Mouse (Mus musculus) gastrocnemius, postnatal 25 days (tissue): ENCODE results near the gene Ddo. TPM values are rescaled to one million over a fixed set of nuclear protein-coding genes. Genes with fewer than 3 reads are reported as not detected.
A peak's percentile ranks its signal among the peaks of the same experiment; 100 is the strongest.

ENCODE experiments used
- DNase-seq: peaks from one replicate; pipeline ENCODE4 v3.0.0; 2022
- total RNA-seq, 2 experiments: library from RNA; stranded (reverse); gene quantifications; 1 replicate in 1 of 2; 2 replicates in 1 of 2; pipeline ENCODE4 v1.2.3; 2021

The Ddo gene
- total RNA-seq, 2 experiments from 2014 or later: 24.1 to 25.4 TPM

DNA sequence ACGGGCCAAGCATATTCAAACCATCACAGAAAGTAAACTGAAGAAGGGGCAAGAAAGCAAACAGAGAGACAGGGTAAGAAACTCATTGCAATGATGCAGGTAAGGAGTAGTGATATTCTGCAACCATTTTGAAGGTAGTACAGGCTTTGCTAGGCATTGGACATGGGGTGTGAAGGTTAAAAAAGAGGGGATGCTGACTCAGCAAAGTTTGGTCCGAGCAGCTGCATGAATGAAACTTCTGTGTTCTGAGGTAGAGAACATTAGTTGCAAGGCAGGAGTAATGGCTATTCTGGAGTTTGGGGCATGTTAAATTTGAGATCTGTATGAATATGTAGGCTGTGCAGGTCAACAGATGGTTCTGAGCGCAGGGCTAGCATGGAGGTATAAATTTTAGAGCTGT is 35.5 kb downstream of the Ddo start:
- no peak for DNase-seq

DNA sequence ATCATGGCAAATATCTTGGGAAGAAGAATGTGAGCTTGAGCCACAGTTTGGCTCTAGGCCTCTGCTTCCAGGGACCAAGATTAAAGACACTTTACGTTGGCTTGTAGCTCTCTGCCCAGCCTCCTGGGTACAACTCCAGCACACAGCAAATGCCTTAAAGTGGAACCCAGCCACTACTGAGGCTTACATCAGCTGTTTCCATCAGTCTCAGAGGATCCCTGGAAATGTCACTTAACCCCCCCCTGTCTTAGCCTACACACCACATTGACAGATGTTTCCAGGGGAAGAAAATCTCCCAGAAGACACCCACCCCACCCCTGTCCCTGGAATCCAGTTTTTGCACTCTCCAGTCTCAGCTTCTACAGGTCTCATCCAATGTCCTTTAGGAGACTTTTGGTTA is 37.1 kb downstream of the Ddo start:
- no peak for DNase-seq

DNA sequence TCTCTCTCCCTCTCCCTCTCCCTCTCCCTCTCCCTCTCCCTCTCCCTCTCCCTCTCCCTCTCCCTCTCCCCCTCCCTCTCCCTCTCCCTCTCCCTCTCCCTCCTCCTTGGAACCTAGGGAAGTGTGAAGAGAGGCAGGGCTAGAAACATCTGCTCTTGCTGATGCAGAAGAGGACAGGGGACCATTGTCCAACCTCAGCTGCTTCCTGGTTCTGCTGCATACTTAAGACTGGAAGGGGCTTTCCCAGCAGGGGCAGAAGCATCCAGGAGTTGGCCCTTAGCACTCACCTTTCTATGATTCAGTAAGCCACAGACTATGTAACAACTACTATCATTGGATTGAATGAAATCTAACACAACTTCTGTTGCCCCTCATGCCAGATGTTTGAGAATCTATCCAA is 38.8 kb downstream of the Ddo start:
- no peak for DNase-seq

DNA sequence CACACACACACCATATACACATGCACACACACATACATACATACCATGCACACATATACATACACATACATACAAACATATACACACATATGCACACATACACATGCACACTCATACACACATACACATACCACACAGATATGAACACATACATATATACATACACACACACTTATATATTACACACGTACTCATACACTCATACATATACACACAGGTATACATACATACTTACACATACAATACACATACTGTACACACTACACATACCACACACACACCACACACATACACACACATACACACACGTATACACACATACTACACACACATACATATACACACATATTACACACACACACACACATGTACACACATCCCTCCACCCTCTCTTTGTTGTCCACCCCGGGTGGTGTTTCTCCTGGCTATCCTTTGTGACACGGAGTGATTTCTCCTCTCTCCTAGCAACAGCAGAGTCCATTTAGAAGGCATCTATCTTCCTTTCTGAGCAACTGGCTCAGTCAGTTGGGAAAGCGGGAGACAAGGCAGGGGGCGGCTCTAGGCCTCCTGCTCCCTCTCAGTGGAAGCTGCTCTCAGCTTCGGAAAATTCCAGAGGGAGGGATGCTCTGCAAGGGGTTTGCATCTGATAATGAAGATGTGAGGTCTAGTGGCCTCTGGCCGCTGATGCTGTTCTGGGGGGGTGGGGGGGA is 42.9 kb downstream of the Ddo start:
- DNase-seq: no peak

DNA sequence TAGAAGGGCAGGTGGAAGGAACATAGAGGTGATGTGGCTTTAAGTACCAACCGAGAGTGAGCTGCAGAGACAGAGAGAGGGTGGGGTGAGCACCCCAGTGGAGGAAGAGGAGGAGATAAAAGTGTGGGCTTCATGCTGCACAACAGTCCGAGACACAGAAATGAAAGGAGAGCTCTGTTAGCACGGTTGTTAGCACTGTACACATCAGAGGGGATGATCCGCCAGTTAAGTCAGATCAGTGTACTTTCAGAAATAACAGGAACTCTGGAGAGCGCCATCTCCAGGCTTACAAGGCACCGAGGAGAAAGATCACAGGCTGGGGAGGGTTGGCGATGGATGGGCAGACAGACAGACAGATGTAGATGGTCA is 43.5 kb downstream of the Ddo start:
- DNase-seq: no peak

DNA sequence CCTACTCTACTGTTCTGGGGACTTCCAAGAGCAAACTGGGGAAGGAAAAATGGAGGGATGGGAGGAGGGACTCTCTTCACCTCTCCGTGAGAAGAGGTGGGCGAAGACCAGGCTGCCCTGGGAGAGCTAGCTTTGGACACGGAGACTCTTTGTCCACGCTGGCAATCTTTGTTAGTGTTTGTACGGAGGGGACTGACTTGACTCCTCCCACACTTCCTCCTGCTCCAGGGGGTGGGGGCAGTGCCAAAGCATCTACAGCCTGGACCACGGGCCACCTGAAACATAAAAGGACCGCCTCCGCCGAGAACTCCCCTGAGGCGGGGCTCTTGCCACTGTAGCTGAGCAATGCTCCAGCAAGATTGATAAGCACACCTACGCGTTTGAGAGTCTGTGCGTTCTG is 44.3 kb downstream of the Ddo start:
- DNase-seq: no peak

DNA sequence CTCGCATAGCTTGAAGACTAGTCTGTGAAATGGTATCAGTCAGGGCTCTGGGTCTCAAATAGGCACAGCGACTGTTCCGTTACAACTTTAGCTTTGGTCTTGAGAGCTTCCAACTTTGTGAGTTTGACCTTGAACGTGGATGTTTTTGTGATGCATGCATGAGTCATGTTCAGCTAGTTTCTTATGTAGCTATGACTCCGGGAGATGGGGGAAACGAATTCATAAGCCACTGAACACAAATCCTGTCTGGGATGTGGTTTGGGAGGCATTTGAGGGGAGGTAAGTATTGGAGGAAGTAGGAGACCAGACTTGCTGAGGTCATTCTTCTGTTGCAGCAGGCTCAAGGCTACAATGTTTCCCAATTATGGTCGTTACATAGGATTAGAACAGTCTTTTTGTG is 46.1 kb downstream of the Ddo start:
- no peak for DNase-seq

DNA sequence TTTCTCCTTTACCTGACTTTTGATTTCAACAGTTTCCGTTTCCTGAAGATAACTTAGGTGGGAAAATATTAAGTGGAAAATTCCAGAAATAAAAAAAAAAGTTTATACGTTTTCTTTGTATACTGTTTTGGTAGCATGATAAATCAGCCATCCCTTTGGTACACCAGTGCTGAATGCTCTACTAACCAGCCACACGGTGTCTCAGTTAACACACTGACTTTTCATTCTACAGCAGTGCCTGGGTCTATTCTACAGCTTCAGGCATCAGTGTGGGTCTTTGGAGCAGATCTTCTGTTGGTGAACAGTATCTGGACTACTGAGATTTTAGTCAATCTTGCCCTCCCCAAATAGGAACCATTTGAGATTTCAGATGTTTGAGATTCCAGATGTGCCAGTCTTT is 48.7 kb downstream of the Ddo start:
- DNase-seq: no peak

DNA sequence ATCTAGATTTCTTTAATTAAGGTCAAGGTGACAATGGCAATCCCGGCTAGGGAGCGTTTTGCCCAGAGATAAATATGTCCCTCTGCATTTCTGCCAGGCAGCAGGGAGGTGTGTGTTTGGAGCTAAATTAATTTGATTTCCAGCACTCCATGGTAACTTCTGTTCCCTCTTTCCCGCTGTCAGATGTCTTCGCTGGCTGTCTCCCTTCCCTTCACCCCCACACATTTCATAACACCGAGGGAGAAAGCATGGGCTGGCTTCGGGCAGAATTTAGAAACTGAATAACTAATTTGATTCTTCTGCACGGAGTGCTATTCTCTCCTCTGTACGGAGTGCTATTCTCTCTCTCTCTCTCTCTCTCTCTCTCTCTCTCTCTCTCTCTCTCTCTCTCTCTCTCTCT is 52.7 kb downstream of the Ddo start:
- no peak for DNase-seq

DNA sequence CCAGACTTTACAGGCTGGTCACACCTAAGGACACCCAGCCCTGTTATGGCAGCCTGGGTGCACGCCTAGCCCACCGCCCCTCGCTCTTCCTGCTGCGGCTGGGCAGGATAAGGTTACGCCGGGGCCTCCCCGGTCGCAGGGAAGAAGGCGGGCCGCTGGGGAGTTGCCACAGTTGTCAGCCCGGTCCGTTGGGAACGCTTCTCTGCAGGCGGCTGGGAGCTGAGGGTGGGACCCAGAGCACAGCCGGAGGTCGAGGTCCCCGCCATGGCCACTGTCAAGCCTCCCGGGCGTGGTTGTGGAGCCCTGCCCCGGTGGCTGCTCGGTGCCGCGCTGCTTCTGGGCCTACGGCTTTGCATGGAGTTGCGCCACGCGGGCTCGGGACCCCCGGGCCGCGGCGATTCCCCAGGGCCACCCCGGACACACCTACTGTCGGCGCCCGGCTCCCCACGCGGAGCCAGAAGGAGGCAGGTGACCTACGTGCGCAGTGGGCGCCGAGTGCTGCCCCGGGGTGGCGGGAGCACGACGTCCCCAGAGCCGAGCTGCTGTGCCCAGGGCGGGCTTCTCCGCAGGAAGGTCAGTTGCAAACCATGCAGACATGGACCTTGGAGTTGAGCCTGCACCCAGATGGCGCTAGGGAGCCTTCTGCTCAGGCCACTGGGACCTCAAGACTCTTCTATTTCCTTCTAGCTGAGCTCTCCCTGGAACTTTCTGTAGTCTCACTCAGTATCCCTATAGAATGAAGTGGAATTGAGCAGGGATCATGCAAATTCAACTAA is 53.5 kb downstream of the Ddo start, which contains the start of gene Mettl24:
Gene Mettl24 (plus strand): TSS at position 191 of the 776 bp plus-strand sequence.
- peak; percentile 64 for DNase-seq

DNA sequence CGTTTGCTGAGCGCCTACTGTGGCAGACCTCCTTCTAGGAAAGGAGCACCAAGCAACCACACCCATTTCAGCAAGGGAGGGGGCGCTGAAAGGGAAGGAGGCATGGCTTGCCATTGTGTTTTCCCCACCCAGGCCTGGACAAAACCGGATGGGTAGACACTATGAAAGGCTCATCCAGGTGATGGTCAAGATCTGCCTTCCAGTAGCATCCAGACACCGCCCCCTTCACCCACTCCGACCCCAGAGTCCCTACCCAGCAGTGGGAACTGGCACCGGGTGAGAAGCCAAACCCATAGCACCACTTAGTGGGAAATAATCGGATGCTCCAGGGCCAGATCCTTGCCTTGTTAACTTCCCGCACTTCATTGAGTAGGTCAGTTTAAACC is 54.0 kb downstream of the Ddo start:
- DNase-seq: no peak

DNA sequence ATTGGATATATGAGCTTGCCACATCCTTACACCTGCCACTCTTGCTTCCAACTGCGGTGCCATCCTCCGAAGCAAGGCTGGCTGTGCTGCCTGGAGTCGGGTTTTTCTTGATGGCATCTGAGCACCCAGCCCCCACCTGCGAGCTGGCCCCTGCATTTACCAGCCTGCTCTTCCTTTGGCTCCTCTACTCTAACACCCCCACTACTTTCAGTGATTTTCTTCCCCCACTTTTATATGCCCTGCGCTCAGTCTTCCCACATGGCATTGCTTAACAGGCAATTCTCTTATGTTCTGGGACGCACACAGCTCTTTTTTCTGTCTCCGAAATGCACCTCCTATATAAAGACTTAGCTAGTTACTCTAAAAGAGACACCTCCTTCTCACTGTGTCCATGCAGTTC is 54.5 kb downstream of the Ddo start:
- DNase-seq: no peak

DNA sequence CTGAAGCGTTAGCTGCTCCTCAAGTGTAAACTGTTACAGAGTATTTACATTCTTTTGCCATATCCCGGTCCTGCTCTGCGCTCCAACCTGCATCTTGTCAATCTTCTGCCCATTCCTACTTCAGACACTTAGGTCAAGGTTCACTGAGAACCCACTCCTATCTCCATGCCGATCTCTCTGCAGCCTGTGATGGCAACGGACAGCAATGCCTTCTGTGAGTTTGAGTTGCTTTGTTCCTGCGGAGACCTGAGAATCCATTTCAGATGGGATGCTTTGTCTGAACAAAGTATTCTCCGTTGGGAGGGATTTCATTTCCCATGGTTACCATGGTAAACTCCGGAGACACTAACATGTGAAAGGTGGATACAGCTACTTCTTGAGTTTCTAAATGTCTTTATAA is 55.8 kb downstream of the Ddo start:
- DNase-seq: no peak

DNA sequence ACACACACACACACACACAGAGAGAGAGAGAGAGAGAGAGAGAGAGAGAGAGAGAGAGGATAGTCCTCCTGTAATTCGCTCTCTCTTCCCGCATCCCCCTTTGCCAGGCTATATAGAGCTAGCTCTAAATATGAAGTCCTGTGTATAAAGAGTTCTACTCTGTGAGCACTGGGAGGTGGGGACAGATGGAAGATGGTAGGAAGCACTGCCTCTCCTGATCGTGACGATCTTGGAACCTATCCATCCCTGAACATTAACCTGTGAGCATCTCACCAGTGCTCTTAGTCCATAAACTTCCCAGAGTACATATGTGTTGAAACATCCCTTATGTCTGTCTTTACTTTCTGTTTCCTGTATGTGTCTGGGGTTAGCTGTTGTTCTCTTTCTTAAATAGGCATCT is 57.2 kb downstream of the Ddo start:
- no peak for DNase-seq

DNA sequence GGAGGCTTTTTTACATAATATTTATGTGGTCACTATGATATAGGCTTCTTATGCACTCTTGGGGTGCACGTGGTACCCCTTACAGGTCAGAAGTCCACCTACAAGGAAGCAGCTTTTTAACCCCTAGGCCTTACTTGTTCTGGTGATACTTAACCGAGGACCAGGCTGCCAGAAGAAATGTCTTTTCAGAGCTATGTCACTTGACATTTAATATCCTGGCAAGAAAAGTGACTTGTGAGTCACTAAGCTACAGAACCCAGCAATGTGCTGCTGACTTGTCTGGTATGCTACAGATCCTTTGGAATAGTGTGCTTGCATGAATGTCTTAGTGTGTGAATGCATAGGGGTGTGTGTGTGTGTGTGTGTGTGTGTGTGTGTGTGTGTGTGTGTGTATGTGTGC is 57.6 kb downstream of the Ddo start:
- DNase-seq: no peak

DNA sequence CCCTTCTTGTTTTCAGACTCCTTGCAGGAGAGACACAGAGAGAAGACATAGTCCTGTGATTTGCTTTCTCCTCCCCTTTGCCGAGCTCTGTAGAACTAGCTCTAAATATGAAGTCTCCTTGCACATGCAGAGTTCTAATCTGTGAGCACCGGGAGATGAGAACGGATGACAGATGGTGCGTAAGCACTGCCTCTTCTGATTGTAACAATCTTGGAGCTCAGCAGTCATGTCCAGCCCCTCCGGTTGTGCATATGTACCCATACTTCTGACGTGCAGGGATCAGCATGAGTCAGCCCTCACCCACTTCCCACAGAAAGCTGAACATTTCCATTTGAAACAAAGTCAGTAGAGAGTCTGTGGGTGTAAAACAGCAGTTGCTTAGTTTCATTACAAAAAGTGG is 58.5 kb downstream of the Ddo start:
- DNase-seq: no peak

DNA sequence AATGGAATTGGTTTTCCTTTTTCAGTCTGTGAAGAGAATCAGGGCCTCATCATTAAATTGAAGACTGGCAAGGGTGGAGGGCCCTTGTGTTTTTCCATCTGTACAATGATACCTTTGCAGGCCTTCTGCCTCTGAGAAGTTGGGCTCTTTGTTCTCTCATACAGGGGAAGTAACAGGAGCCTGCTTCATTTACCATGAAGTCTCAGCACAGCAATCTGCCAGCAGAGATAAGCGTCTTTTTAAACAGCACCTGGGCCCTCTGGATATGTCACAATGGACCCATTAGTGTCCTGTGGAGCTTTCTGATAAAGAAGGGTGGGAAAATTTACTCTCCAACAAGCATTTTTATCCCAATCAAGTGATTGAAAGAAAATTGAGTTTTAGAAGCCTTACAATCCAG is 59.1 kb downstream of the Ddo start:
- DNase-seq: no peak

DNA sequence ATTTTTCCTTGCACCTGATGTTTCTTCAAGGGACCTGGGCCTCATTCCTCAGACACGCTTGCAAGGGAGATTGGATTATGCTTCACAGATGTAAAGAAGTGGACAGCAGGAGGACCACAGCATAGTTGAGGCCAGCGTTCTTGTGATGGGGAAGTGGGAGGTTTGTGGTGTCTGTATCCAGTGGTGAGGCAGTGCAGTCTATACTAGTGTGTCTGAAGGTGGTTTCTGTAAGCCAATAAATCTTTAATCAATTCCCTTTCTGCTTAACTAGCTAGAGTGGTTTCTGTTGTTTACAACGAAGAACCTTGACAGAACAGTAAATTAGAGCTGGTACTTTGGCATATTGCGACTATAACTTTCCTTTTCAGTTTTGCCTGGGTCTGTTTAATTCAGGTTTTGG is 68.8 kb downstream of the Ddo start:
- DNase-seq: no peak

DNA sequence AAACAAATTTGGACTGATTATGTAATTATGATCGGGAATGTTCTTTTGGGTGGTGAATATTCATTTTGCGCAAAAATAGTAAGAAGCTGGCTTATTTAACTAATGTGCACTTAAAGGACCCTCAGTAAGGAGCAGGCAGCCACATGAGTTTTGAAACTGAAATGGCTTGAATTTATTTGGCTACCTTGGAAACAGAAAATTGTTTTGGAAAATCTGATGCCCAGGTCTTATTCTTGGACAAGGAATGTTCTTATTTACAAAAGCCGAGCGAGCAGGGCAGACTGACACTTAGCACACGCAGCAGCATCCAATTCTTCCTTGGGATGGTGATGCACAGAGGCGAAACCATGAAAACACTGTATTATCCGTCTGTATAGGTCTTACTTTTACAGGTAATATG is 81.3 kb downstream of the Ddo start:
- DNase-seq: no peak

DNA sequence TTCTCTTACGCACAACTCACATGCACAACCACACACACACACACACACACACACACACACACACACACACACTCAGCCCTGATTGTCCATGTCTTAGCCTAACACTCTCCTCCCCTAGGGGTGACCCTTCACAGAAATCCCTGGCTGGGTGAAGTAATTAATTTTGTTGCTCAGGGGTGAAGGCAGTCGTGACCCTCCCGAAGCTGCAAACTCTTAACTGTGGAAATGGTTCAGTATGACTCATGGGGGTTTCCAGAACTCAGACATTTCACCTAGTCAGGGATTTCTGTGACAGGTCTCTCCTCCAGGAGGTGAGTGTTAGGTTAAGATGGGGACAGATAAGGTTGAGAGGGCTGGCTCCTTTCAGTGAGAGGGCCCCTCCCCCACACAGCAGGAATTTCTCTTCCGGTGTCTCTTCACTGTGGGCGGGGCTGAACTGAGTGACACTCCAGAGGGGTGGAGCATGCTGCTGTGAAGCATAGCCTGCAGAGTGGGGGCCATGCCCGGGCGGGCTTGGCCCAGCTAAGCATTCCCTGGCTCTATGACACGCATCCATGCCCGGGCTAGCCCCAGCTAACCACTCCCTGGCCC is 83.3 kb downstream of the Ddo start:
- no peak for DNase-seq

DNA sequence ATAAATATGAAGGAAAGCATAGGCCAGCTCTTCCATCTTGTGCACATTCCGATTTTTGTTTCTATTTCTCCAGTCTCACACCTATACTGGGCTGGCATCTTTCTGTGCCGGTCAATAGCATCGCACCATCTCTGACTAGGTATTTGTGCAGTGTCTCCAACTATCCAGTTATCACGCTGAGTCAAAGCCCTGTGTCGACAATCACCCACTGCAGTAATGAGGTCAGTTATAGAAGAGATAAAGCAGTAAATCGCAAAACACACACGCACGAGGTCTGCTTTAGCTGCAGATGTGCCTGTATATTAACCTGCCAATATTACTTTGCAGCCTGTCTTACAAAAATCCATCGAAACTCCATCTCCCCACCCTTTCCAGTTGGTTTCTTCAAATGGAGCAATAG is 84.0 kb downstream of the Ddo start:
- DNase-seq: no peak

DNA sequence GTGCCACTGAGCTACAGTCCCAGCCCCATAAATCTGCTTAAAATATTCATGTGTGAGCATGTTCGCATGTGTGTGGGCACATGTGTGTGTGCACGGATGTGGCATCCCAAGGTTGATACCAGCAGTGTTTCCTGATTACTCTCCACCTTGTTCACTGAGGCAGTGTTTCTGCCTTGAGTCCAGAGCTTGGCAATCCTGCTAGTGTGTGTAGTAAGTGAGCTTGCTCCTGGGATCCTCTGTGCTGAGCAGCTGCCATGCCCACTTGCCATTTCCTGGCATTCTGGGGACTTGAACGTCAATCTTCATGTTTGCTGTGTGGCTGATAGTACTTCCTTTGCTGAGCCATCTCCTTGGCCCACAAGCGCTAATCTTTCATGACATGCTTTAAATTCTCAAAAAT is 85.3 kb downstream of the Ddo start:
- DNase-seq: no peak

DNA sequence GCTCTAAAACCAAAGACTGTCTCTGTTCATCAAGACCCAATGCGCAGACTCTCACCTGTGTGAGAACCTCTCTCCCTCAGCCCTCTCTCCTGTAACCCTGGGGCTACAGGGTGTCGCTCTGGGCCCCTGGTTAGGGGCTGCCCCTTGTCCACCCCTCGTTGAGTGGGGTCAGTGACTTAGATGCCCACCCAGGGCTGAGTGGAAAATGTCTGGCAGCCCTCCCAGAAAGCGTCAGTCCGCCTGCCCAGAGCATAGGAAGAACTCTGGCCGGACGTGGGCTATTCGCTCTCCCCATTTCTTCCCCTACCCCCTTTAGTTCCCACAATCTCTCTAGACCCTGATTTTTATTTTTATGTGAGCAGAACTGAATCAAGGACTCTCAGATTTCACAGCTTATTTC is 86.5 kb downstream of the Ddo start:
- no peak for DNase-seq

DNA sequence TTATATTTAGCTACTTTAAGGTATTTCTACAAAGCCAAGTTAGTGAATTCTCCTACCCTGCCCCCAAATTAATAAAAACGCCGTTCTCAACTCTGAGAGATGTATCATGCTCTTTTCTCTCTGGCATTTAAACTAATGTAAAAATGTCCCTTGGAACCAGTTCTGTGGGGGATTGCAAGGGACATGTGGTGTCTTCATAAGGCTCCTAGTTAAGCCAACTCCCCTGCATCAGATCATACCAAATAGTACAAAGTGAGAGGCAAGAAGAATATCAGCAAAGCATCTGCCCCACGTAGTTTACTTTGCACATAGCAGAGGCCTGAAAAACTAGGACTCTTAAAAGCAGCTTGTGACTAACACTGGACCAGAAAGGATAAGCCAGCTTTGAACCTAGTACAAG is 86.9 kb downstream of the Ddo start:
- DNase-seq: no peak
